Mouse (Mus musculus) neural tube, embryonic 13.5 days (tissue): ENCODE data around the gene Rab19. TPM values are rescaled to one million over a fixed set of nuclear protein-coding genes. Genes with fewer than 3 reads are reported as not detected.
"Not testable (repeated sequence)": the region's sequence is repeated elsewhere in the genome, so short reads cannot be mapped to it uniquely, and the experiment has no call there.

Source experiments
- ATAC-seq: fragments of 200-750 bp; cut with Nextera tagmentation; 2 replicates; pipeline ENCODE4 v1.8.0; 2017; ENCODE audit warnings: low read depth, mild to moderate bottlenecking, moderate TSS enrichment, moderate library complexity
- H3K27ac ChIP-seq: fragments of 300-500 bp; sonication (generic); replicated peaks from 2 replicates; pipeline ENCODE4 v1.5.1; 2015; ENCODE audit warnings: moderate library complexity, mild to moderate bottlenecking, inconsistent platforms
- H3K27me3 ChIP-seq: fragments of 300-500 bp; sonication (generic); 2 replicates; pipeline ENCODE4 v1.6.1; 2015; ENCODE audit warnings: mild to moderate bottlenecking, inconsistent platforms
- H3K36me3 ChIP-seq: fragments of 300-500 bp; sonication (generic); 2 replicates; pipeline ENCODE4 v1.6.1; 2015; ENCODE audit warnings: mild to moderate bottlenecking, inconsistent platforms
- H3K4me1 ChIP-seq: fragments of 300-500 bp; sonication (generic); replicated peaks from 2 replicates; pipeline ENCODE4 v1.6.1; 2015; ENCODE audit warnings: inconsistent platforms
- H3K4me2 ChIP-seq: fragments of 300-500 bp; sonication (generic); 2 replicates; pipeline ENCODE4 v1.6.1; 2015; ENCODE audit warnings: inconsistent platforms, mild to moderate bottlenecking, moderate library complexity
- H3K4me3 ChIP-seq: fragments of 300-500 bp; sonication (generic); 2 replicates; pipeline ENCODE4 v1.5.1; 2015; ENCODE audit warnings: mild to moderate bottlenecking, inconsistent platforms
- H3K9ac ChIP-seq: fragments of 300-500 bp; sonication (generic); 2 replicates; pipeline ENCODE4 v1.6.1; 2015; ENCODE audit warnings: moderate library complexity, mild to moderate bottlenecking, inconsistent platforms
- H3K9me3 ChIP-seq: fragments of 300-500 bp; sonication (generic); 2 replicates; pipeline ENCODE4 v1.6.1; 2016; ENCODE audit warnings: inconsistent platforms
- WGBS: fragments of 180-500 bp; shearing (Covaris S2); methylation state at CpG from one replicate; pipeline ENCODE4 v1.1.7; 2015; 5-methylcytosine and 5-hydroxymethylcytosine counted together
- polyA plus RNA-seq: library from polyadenylated mRNA; unstranded; fragments of >200 nt; fragmentation: Nextera tagmentation; extraction: Ambion mirVana; gene quantifications from 2 replicates; pipeline ENCODE4 v1.2.1, GENCODE M21; 2015

Rab19 gene
- polyA plus RNA-seq, 1 experiment from 2014 or later: not detected

DNA sequence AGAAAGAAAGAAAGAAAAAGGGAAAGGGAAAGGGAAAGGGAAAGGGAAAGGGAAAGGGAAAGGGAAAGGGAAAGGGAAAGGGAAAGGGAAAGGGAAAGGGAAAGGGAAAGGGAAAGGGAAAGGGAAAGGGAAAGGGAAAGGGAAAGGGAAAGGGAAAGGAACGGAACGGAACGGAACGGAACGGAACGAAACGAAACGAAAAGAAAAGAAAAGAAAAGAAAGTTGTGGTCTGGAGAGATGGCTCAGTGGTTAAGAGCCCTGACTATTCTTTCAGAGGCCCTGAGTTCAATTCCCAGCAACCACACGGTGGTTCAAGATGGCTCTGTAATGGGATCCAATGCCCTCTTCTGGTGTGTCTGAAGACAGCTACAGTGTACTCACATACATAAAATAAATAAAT lies 21.8 kb upstream of the Rab19 start:
- H3K9me3 ChIP-seq, H3K9ac ChIP-seq, H3K4me3 ChIP-seq, H3K4me1 ChIP-seq, H3K27ac ChIP-seq, H3K4me2 ChIP-seq, ATAC-seq, H3K27me3 ChIP-seq: not testable (repeated sequence)
- peaks cover 73% of the 10 kb centered on the region for H3K36me3 ChIP-seq
- 100% methylated on average over 9 of the region's 9 CpGs for WGBS

DNA sequence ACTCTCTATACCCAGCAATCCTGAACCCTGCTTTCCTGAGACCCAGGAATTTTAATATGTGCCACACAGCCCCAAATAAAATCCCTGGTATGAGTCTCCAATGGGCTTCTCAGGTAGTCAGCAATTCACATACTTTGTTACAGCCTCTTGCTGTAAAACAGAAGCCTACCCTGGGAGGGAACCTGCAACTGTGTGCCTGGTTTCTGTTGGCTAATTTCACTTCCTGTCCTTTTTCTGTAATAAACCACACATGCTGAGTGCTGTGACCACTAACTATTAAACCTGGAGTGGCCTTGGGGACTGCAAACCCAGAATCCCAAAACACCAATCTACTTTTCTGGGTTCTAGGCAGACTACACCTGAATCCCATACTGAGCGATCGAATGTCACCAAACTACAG lies 18.3 kb upstream of the Rab19 start:
- Histone ChIP-seq H3K27me3 (no peaks in the 10 kb centered on the region), H3K4me3 (no peak overlapping the region), H3K9ac (no peak overlapping the region), H3K36me3 (peaks cover 68% of the 10 kb centered on the region), H3K4me1 (no peaks in the 10 kb centered on the region), H3K4me2 (no peak overlapping the region), H3K9me3 (no peaks in the 10 kb centered on the region), H3K27ac (no peak overlapping the region)
- ATAC-seq: no peak
- 93% methylated on average over 2 of the region's 2 CpGs for WGBS

DNA sequence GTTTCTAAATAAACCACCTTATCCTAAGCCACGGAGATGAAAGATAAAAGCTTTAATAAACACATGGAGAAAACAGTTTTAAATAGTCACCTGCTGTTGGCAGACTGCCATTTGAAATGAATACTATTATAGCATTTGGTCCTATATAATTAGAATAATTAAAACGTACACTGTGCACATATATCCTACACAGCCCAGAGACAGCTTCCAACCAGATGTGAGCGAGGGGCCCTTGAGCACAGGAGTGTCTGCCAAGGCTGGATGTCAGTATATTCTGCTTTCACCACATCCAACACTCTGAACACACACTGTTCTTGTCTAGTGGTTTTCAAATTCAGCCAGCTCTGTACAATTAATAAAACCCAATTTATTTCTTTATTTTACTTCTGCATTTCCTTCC lies 11.3 kb upstream of the Rab19 start:
- ATAC-seq: no peak

DNA sequence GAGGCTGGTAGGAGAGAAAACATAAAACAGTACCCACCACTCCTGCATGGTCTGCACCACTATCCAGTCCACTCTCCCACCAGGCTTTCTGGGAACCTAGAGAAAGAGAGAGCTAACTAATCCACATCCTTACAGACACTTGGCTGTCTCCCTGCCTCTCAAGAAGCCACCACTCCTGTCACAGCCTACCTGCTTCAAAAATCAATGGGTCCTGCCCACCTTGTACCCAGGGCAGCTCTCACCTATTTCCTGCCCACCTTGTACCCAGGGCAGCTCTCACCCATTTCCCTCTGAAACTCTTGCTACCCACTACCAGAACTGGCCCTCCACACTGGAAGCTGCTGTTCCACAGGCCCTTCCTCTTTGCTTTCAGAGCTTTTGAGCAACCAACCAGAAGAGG lies 8.9 kb upstream of the Rab19 start:
- Histone ChIP-seq H3K27ac (no peak overlapping the region), H3K4me1 (peaks cover 30% of the 10 kb centered on the region), H3K9me3 (no peaks in the 10 kb centered on the region), H3K4me3 (no peak overlapping the region), H3K4me2 (no peak overlapping the region), H3K9ac (no peak overlapping the region), H3K36me3 (peaks cover 20% of the 10 kb centered on the region), H3K27me3 (no peaks in the 10 kb centered on the region)
- ATAC-seq: no peak

More for the DNA sequence above, 11.3 kb upstream of the Rab19 start:
- H3K4me1 ChIP-seq: peaks cover 14% of the 10 kb centered on the region
- H3K4me2 ChIP-seq: no peak overlapping the region
- H3K27me3 ChIP-seq: no peaks in the 10 kb centered on the region
- no peak overlapping the region for H3K9ac ChIP-seq
- H3K36me3 ChIP-seq: peaks cover 36% of the 10 kb centered on the region
- no peaks in the 10 kb centered on the region for H3K9me3 ChIP-seq
- H3K4me3 ChIP-seq: no peak overlapping the region
- no peak overlapping the region for H3K27ac ChIP-seq
- 76% methylated on average over 3 of the region's 3 CpGs for WGBS

DNA sequence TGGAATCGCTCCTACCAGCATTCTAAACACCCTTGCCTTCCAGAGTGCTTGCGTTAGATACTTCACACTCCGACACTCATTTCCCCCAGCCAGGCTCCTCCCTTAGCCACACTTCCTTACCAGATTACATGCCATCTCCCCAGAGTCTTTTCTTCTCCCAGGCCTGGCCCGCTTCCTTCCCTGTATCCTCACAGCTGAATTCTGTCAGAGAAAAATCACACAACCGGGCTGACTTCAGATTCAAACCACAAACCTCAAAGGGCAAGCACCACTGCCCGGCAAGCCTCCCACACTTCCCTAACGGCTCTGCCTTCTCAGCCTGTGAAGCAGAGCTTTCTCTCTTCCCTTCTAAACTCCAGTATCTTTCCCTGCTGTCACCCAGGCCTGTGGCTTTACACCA lies 8.2 kb upstream of the Rab19 start:
- Histone ChIP-seq H3K27me3 (no peaks in the 10 kb centered on the region), H3K36me3 (peaks cover 16% of the 10 kb centered on the region), H3K27ac (no peak overlapping the region), H3K4me1 (peaks cover 30% of the 10 kb centered on the region), H3K4me3 (no peak overlapping the region), H3K4me2 (no peak overlapping the region), H3K9ac (peak overlapping the region; percentile 2; the same call in 1 of the 2 replicates), H3K9me3 (no peaks in the 10 kb centered on the region)
- no peak for ATAC-seq
- WGBS: 36% methylated on average over 7 of the region's 7 CpGs

DNA sequence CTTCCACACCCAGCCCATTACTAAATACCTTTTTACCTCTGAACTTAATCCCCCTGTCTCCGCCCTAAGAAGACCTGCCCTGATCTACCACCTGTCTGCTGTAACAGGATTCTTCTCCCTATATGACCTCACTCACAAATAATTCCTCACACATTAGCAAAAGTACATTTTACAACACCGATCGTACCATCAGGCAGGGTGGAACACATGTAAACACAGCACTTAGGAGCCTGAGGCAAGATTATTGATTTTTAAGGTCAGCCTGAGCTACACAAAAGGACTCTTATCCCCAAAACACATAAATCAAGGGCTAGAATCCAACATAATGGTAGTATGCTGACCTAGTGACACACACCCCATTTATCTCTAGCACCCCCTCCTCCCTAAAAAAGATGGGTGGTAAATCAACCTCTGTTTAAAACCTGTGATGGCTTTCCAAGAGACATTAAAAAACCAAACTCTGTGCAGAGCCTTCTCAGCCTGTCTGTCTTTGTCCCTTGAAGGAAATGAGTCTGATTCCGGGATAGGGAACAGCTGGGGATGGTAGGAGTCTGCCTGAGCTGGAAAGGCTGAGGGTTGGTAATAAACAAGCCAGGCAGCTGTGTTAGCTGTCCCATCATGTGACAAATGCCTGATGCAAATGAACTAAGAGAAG lies 7.5 kb upstream of the Rab19 start:
- Histone ChIP-seq H3K27me3 (no peaks in the 10 kb centered on the region), H3K4me1 (peaks cover 30% of the 10 kb centered on the region), H3K27ac (no peak overlapping the region), H3K4me2 (no peak overlapping the region), H3K36me3 (peaks cover 14% of the 10 kb centered on the region), H3K9me3 (no peaks in the 10 kb centered on the region), H3K9ac (peak overlapping the region; percentile 2; the same call in 1 of the 2 replicates), H3K4me3 (no peak overlapping the region)
- WGBS: 26% methylated on average over 4 of the region's 4 CpGs
- no peak for ATAC-seq

DNA sequence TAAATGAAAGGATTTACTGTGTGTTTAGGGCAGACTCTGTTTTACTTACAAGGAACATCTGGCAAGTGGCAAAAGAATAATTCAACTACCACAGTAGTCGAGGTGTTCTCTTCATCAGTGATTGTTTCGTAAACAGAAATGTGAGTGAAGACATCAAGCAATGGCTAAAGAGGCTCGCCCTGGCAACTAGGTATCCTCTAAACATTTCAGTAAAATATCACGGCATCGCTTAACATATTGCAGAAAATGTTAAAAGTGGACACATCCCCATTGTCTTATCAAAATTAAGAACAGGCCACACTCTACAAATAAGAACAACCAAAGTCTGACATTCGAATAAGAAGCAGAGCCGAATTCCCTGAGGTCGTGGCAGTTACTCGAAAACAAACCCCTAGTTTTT lies 4.2 kb upstream of the Rab19 start:
- Histone ChIP-seq H3K9ac (peak overlapping the region; percentile 91), H3K36me3 (peaks cover 14% of the 10 kb centered on the region), H3K27ac (no peak overlapping the region), H3K9me3 (no peaks in the 10 kb centered on the region), H3K4me2 (peak overlapping the region; percentile 70), H3K27me3 (peaks cover 18% of the 10 kb centered on the region; the same call in 1 of the 2 replicates), H3K4me3 (peak overlapping the region; percentile 96), H3K4me1 (peaks cover 36% of the 10 kb centered on the region)
- no peak for ATAC-seq
- 20% methylated on average over 9 of the region's 9 CpGs for WGBS

DNA sequence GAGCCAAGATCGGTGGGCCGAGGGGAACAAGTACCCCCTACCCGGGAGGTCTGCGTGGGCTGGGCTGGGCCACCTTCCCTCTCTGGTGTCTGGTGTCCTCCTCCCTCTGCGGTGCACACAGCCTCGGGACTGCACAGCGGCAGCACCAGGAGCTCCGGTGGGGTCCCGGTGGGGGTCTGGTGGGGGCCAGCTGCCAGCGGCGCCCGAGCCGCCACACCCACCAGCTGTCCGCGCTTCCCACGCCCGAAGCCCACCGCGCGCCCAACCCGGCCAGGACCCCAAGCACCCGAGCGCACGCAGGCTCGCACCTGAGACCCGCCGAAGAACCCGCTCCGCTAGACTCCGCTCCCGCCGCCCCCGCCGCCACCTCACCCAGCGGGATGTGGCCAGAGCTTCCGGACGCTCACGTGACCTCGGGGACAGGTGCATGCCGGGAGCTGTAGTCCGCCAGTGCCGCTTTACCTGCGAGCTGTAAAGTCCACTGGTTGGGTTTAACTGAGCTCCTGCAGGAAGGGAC lies 3.6 kb upstream of the Rab19 start, which contains the start of gene Slc37a3:
Gene Slc37a3 (minus strand): TSS at position 365 of the 517 bp plus-strand sequence.
- peak within 1 kb of the TSS; percentile 70 for H3K4me2 ChIP-seq
- H3K36me3 ChIP-seq: peaks cover 14% of the 10 kb centered on the region
- ATAC-seq: peak; percentile 91
- peak within 1 kb of the TSS; percentile 76 for H3K27ac ChIP-seq
- WGBS: 0% methylated on average over 43 of the region's 43 CpGs
- peak within 1 kb of the TSS; percentile 96 for H3K4me3 ChIP-seq
- no peaks in the 10 kb centered on the region for H3K9me3 ChIP-seq
- H3K4me1 ChIP-seq: peaks cover 35% of the 10 kb centered on the region
- H3K9ac ChIP-seq: peak within 1 kb of the TSS; percentile 91
- peaks cover 18% of the 10 kb centered on the region; the same call in 1 of the 2 replicates for H3K27me3 ChIP-seq

DNA sequence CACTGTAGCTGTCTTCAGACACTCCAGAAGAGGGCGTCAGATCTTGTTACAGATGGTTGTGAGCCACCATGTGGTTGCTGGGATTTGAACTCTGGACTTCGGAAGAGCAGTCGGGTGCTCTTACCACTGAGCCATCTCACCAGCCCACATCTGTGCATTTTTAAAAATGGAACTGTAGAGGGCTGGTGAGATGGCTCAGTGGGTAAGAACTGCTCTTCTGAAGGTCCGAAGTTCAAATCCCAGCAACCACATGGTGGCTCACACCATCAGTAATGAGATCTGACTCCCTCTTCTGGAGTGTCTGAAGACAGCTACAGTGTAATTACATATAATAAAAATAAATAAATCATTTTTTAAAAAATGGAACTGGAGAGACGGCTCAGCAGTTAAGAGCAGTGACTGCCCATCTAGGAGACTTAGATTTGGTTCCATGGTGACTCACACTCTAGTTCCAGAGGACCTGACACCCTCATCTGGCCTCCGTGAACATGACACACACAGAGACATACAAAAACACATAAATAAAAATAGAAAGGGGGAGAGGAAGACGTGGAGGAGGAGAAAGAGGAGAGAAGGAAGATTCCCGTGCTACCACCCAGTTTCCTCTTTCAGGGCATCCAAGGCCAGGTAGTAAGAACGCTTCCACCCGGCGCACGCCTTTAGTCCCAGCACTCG lies 2.7 kb upstream of the Rab19 start:
- WGBS: 83% methylated on average over 13 of the region's 13 CpGs
- H3K4me2 ChIP-seq, ATAC-seq, H3K4me3 ChIP-seq, H3K27ac ChIP-seq, H3K9ac ChIP-seq, H3K9me3 ChIP-seq: not testable (repeated sequence)
- Histone ChIP-seq H3K27me3 (peaks cover 18% of the 10 kb centered on the region; the same call in 1 of the 2 replicates), H3K4me1 (peaks cover 26% of the 10 kb centered on the region), H3K36me3 (peaks cover 14% of the 10 kb centered on the region)

DNA sequence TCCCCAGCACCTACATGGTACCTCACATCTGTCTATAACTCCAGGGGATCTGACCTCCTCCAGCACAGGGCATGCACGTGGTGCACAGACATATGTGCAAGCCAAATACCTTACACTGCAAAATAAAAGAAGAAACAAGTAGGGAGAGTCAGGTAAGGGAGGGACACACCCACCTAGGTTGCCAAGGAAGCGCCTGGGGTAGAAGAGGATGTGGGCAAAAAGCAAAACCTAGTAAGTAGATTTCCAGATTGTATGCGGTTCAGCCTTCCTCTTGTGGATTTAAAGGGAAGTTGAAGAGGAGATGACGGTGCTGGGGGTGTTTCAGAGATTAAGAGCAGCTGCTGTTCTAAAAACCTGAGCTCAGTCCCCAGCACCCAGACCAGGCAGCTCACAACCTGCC lies 1.8 kb upstream of the Rab19 start:
- H3K4me2 ChIP-seq: no peak overlapping the region
- no peak overlapping the region for H3K4me3 ChIP-seq
- H3K9ac ChIP-seq: no peak overlapping the region
- WGBS: 75% methylated on average over 4 of the region's 4 CpGs
- H3K9me3 ChIP-seq: no peaks in the 10 kb centered on the region
- H3K36me3 ChIP-seq: peaks cover 8% of the 10 kb centered on the region
- H3K4me1 ChIP-seq: peaks cover 21% of the 10 kb centered on the region
- H3K27me3 ChIP-seq: peaks cover 18% of the 10 kb centered on the region; the same call in 1 of the 2 replicates
- no peak overlapping the region for H3K27ac ChIP-seq
- ATAC-seq: no peak

DNA sequence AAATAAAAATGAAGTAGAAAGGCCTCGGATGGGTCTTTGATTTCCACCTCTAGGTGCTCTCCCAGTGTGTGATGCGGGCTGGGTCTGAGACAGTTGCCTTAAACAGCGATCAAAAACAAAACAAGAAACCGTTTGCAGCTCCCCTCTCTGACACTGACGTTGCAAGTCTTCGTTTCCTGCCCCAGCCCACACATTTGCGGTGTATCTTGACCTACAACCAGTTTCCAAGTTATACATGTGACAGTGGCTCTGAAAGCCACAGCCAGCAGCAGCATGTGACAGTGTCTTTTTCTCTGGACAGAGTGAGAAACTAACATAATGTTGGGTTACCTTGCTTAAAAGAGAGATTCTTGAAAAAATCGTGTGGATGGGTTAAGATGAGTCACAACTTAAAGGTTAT lies 1.2 kb upstream of the Rab19 start:
- Histone ChIP-seq H3K4me1 (peaks cover 21% of the 10 kb centered on the region), H3K9me3 (no peaks in the 10 kb centered on the region), H3K27me3 (peaks cover 18% of the 10 kb centered on the region; the same call in 1 of the 2 replicates), H3K27ac (no peak overlapping the region), H3K4me3 (no peak overlapping the region), H3K36me3 (0 out of 2 replicates have a peak, but pooled peaks cover 2% of the 10 kb centered on the region), H3K4me2 (no peak overlapping the region), H3K9ac (no peak overlapping the region)
- whole genome bisulfite sequencing: 84% methylated on average over 8 of the region's 8 CpGs
- ATAC-seq: no peak

DNA sequence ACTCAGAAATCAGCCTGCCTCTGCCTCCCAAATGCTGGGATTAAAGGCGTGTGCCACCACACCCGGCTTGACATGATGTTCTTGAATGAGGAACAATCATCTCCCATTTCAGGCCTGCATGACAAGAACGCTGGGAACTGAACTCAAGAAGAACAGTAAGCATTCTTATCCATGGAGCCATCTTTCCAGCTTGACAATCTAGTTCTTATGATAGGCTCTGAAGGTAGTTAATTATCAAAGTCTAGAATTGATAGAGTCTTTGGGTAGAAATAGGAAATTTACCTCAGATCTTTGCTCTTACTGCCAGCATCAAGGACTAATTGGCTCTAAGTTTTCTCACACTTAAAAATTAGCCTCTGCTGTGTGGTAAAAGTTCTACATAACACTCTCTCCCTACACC lies 699 bp upstream of the Rab19 start:
- Histone ChIP-seq H3K27ac (no peak overlapping the region), H3K27me3 (peaks cover 18% of the 10 kb centered on the region; the same call in 1 of the 2 replicates)

More for the DNA sequence above, 699 bp upstream of the Rab19 start:
- no peak overlapping the region for H3K9ac ChIP-seq
- no peak for ATAC-seq
- H3K9me3 ChIP-seq: no peaks in the 10 kb centered on the region
- no peaks in the 10 kb centered on the region for H3K36me3 ChIP-seq
- H3K4me2 ChIP-seq: no peak overlapping the region
- WGBS: 89% methylated on average over 3 of the region's 3 CpGs
- no peak overlapping the region for H3K4me3 ChIP-seq
- H3K4me1 ChIP-seq: peaks cover 21% of the 10 kb centered on the region
